Mouse (Mus musculus) skeletal muscle tissue, adult 2 months (tissue): ENCODE data around the gene Mybph.
A peak's percentile ranks its signal among the peaks of the same experiment; 100 is the strongest.

ENCODE experiments used
- DNase-seq: peaks from one replicate; pipeline ENCODE4 v3.0.0-alpha.2; 2012; ENCODE audit warnings: low read depth, low spot score

Mybph gene

GRCm38 (mm10) chr1:134193126-134193525 is at the start of gene Mybph:
Gene Mybph, plus strand, starts transcription at chr1:134193448.
- peak; percentile 82 for DNase-seq

GRCm38 (mm10) chr1:134146066-134146465 is 47.2 kb upstream of the Mybph start:
- no peak for DNase-seq

GRCm38 (mm10) chr1:134150076-134150475 is 43.2 kb upstream of the Mybph start:
- DNase-seq, result no peak

- no peak for DNase-seq
Observed at GRCm38 (mm10) chr1:134150745-134151144, 42.5 kb upstream of the Mybph start.

GRCm38 (mm10) chr1:134151655-134152412 is 41.4 kb upstream of the Mybph start:
- DNase-seq, result peak; percentile 82

- DNase-seq, result no peak
Observed at GRCm38 (mm10) chr1:134152626-134153590, 40.3 kb upstream of the Mybph start.

- DNase-seq, result no peak
Observed at GRCm38 (mm10) chr1:134154121-134154520, 39.1 kb upstream of the Mybph start.

- no peak for DNase-seq
Observed at GRCm38 (mm10) chr1:134154655-134155054, 38.6 kb upstream of the Mybph start.

GRCm38 (mm10) chr1:134160404-134160803 is 32.8 kb upstream of the Mybph start:
- DNase-seq, result no peak

- DNase-seq, result no peak
Observed at GRCm38 (mm10) chr1:134161399-134161798, 31.8 kb upstream of the Mybph start.

GRCm38 (mm10) chr1:134162510-134163225 is 30.6 kb upstream of the Mybph start:
- DNase-seq, result no peak

GRCm38 (mm10) chr1:134163476-134163875 is 29.8 kb upstream of the Mybph start:
- no peak for DNase-seq

GRCm38 (mm10) chr1:134164454-134164853 is 28.8 kb upstream of the Mybph start:
- no peak for DNase-seq

GRCm38 (mm10) chr1:134166547-134166946 is 26.7 kb upstream of the Mybph start:
- no peak for DNase-seq

GRCm38 (mm10) chr1:134167416-134168305 is 25.6 kb upstream of the Mybph start:
- DNase-seq, result no peak

GRCm38 (mm10) chr1:134168567-134168966 is 24.7 kb upstream of the Mybph start:
- no peak for DNase-seq

GRCm38 (mm10) chr1:134168985-134169697 is 24.1 kb upstream of the Mybph start:
- no peak for DNase-seq

- no peak for DNase-seq
Observed at GRCm38 (mm10) chr1:134173081-134173480, 20.2 kb upstream of the Mybph start.

GRCm38 (mm10) chr1:134177976-134178375 is 15.3 kb upstream of the Mybph start:
- no peak for DNase-seq

- DNase-seq, result no peak
Observed at GRCm38 (mm10) chr1:134182025-134182424, 11.2 kb upstream of the Mybph start, which contains the start of gene Chil1. Gene Chil1, plus strand, starts transcription at chr1:134182176.
